Mouse (Mus musculus): ENCODE measurements around the gene Tspear.
"Not testable (repeated sequence)": the region's sequence is repeated elsewhere in the genome, so short reads cannot be mapped to it uniquely, and the experiment has no call there.

The Tspear gene

DNA sequence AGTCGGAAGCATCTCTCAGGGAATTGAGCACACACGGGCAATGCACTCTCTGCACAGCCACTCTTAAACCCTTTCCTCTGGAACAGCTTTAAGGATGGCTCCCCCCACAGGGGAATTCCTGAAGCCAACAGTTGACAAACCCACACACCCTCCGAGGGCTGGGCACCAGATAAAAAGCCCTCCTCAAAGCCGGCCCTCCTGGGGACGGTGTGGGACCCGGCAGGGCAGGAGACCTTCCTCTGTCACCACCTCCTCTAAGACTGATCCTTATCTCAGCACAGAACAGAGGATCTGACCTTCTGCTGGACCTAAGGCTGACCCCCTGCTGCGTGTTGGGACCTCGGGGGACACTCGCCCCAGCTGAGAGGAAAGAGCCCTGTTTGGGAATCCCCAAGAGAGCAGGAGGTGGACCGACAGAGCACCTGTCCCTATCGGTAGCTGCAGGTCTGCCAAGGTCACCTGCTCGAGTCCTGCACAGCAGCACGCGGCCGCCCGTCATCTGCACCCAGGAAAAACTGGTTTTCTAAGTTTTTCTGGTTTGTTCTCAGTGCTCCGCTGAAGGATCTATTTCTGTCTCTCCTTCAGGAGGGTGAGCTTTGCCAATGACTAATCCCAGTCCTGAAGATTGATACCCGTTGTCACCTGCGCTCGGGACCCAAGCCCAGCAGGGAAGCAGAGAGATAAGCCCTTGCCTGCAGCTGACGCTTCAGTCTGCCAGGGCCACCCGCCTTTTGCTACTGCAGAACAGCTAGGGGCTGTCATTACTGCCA, at the start of gene Tspear:
Gene Tspear (plus strand): TSS at position 675 of the 770 bp plus-strand sequence.
- DNase-seq (ENCODE audit: low read depth, low spot score) = no peak

DNA sequence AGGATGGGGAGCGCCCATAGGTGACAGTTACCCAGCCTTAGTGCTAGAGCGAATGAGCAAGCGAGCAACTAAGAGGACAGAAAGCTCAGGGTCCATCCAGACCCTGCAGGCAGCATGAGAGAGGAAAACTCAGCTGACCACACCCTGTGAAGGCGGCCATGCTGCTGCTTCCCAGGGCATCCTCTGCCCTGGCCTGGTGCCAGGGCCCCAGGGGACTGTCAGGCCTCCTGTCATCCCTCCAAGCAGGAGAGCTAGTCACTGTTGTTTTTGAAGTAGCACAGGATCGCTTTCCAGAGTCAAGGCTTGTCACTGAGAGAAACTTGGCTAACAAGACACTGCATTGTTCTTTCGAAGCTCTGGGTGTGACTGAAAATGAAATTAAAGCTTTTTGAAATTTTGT, 47.4 kb upstream of the Tspear start:
- DNase-seq (ENCODE audit: low read depth, low spot score) = no peak

DNA sequence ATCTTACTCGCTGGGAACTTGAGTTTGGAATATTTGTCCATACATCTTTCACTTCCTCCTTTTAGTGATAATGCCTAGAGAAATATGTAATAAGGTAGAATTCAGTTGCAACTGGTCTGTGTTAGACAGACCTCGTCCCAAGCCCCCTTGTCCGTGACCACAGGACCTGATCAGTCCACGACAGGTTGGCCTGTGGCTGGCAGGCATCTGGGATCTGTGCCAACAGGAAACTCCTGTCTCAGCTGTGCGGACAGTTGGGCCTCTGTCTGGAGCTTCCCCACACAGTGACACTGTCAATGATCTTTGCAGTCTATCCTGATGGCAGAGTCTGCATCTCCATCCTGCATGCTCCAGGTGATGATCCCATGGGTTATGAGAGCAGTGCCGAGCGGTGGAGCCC, 43.2 kb upstream of the Tspear start:
- DNase-seq (ENCODE audit: low read depth, low spot score) = no peak

GRCm38 (mm10) chr10:77645571-77645970, 40.8 kb upstream of the Tspear start:
- no peak for DNase-seq (ENCODE audit: low read depth, low spot score)

- no peak for DNase-seq (ENCODE audit: low read depth, low spot score)
Measured at GRCm38 (mm10) chr10:77647461-77647860, 38.9 kb upstream of the Tspear start.

DNA sequence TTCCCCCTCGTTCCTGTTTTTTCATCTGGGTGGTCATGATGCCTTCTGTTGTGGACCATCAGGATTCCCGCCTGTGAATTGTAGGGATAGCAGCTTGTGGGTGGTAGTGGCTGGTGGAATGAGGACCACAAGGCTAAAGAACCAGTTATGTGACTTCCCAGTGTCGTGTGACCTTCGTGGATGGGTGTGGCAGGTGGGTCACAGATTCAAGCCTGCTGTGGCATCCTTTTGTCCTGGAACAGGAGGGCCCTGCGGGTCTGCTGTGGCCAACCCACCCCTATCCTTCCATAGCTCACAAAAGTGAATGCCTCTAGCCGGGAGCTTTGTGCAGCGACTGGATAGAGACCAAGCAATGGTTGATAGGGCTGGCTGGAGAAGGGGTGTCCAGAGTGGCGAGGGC, 38.5 kb upstream of the Tspear start:
- no peak for DNase-seq (ENCODE audit: low read depth, low spot score)

DNA sequence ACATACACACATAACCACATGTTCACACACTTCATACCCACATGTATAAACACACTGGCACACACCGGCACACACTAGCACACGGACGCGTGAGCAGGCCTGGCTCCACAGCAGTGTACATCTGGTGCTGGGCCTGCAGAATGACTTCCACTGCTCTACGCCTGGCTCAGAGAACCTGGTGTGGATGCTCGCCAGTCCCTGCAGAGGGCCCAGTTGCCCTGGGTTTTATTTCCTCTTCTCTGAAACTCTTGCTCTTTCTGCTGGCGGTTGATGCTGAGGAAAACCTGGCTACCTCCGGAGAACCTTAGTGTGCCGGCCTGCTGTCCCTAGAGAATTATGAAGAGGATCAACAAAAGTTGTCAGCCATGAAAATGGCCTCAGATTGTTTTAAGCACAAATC, 34.3 kb upstream of the Tspear start:
- DNase-seq (ENCODE audit: low read depth, low spot score) = no peak

DNA sequence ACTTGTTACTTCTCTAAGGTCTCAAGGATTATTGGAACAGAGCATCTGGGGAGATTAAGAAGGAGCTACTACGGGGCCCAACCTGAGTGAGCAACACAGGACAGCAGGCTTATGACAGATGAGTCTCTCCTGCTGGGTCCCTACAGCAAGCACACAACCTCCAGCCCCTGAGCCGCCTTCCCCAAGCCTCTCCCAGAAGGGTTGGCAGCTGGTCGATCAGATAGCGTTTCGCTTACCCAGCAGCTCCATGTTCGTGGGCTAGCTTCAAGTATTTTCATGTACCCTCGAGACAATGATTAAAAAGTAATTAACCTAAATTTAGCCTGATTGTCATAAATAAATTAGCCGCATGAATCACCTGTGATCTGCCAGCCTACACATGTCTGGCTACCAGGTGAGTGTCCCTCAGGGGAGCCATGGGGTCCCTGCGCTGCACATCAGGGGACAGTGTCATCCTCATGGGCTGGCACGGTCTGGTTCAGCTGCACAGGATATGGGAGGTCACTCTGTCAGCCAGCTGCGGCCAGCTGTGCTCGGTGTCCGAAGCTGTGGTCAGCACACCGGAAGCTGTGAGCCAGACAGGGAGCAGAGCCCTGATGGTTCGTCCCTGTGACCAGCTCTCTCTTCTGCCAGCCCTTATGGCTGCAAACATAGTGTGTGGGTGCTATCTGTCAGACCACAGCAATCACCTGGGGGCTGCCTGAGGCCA, 27.9 kb upstream of the Tspear start:
- DNase-seq (ENCODE audit: low read depth, low spot score) = no peak

DNA sequence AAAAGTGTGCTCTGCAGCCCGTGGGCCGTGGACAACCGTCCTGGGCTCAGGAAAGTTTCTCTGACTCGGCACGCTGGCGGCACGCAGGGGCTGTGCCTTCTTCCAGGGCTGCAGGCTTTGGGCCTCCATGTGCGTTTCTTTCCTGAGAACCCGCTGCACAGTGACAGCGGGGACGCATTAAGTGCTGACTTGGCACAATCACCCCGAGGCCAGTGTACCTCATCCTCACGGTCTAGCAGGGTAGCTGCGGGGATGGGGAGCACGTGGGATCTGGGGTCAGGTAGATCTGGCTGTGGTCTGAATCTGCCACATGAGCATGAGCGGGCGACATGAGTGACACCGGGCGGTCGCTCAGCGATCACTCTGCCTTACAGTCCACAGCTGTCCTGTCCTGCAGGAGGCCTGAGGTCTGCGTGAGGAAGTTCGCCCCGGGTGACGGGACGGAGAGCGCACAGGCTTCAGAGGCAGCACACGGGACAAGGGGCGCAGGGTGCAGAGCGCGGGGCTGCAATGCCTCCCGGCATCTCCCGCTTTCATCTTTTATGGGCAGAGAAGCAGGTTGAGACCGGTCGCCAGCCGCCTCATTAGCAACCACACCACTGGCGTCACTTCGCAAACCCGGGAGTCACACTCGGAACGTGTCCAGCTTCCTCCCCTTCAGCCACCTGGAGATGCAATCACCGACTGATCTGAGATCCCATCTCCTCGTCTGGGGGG, 22.3 kb upstream of the Tspear start:
- DNase-seq (ENCODE audit: low read depth, low spot score) = no peak

- DNase-seq (ENCODE audit: low read depth, low spot score) = no peak
Measured at GRCm38 (mm10) chr10:77666342-77666741, 20.0 kb upstream of the Tspear start.

GRCm38 (mm10) chr10:77667402-77667801, 19.0 kb upstream of the Tspear start:
- no peak for DNase-seq (ENCODE audit: low read depth, low spot score)

- DNase-seq (ENCODE audit: low read depth, low spot score) = no peak
Measured at GRCm38 (mm10) chr10:77670710-77671109, 15.7 kb upstream of the Tspear start.

- DNase-seq (ENCODE audit: low read depth, low spot score) = no peak
Measured at GRCm38 (mm10) chr10:77671519-77671918, 14.8 kb upstream of the Tspear start.

DNA sequence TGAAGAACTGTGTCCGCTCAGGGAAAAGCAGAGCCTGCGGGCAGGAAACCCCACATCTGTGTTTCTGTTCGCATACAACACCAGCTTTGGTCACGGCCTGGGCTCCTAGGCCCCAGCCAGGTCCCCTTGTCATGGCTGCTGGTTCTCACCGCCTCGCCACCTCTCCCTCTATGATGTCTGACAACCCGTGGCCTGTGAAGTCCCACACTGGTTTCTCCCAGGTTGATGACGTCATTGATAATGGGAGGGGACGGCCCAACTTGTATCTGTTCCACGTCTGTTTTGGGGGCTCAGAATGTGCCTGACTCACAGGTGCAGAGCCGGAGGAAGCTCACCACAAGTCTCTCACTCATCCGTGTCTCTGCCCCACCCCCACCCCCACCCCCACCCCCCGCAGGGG, 12.6 kb upstream of the Tspear start:
- DNase-seq (ENCODE audit: low read depth, low spot score) = no peak

- no peak for DNase-seq (ENCODE audit: low read depth, low spot score)
Measured at GRCm38 (mm10) chr10:77677562-77677961, 8.8 kb upstream of the Tspear start.

- DNase-seq (ENCODE audit: low read depth, low spot score) = no peak
Measured at GRCm38 (mm10) chr10:77682994-77683393, 3.4 kb upstream of the Tspear start.

GRCm38 (mm10) chr10:77684181-77684580, 2.2 kb upstream of the Tspear start:
- DNase-seq (ENCODE audit: low read depth, low spot score) = no peak

GRCm38 (mm10) chr10:77687021-77687420, 652 bp downstream of the Tspear start:
- DNase-seq (ENCODE audit: low read depth, low spot score) = no peak

- DNase-seq (ENCODE audit: low read depth, low spot score) = not testable (repeated sequence)
Measured at GRCm38 (mm10) chr10:77690356-77690807, 4.0 kb downstream of the Tspear start, which contains the start of gene Gm19402. Gene Gm19402 (minus strand): TSS chr10:77690757.

DNA sequence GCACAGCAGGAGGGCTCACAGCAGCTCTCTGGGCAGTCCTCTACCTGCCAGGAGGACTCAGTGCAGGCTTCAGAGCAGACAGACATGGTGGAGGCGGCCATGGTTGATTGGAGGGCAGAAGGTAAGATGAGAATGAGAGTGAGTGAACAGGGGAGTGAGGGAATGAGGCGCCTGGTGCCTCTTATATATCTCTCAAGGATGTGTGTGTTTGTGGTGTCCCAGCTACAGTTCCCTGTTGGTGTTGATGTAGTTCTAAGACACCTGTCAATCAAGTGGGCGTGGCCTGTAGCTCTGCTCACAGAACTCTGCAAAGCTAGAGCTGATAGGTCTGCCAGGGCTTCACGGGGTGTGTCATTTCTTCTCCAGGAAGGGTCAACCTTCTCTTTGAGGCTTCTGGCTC, 10.8 kb downstream of the Tspear start, which contains the start of gene Gm9508:
Gene Gm9508 (minus strand): TSS at position 101 of the 400 bp plus-strand sequence.
- no peak for DNase-seq (ENCODE audit: low read depth, low spot score)

GRCm38 (mm10) chr10:77706326-77706725, 20.0 kb downstream of the Tspear start, which contains the start of gene Gm10272:
Gene Gm10272 (plus strand): TSS chr10:77706626.
- DNase-seq (ENCODE audit: low read depth, low spot score) = no peak

- DNase-seq (ENCODE audit: low read depth, low spot score) = no peak
Measured at GRCm38 (mm10) chr10:77709831-77710230, 23.5 kb downstream of the Tspear start.

Data from retina, postnatal 7 days (tissue).